Mouse (Mus musculus): Measurements from ENCODE around the gene Syvn1. TPM values are rescaled to one million over a fixed set of nuclear protein-coding genes. Genes with fewer than 3 reads are reported as not detected.

The Syvn1 gene
- total RNA-seq, 2 experiments from 2014 or later, result 57.5 to 61.2 TPM

Small RNA genes within 50 kb of the gene (microRNA-seq; reads per million reads assigned to microRNA genes)
- 1.2 reads per million for gene Mir6988

Other genes starting within 250 kb of the Syvn1 start
- 10 to 100 TPM; 35.5 to 52.6 TPM for gene Frmd8, start 171.3 kb upstream of the Syvn1 start, total RNA-seq (2021)
- 10 to 100 TPM in 1 of 2 experiments, 1 to 10 TPM in 1; 9.4 to 33.2 TPM for gene Slc25a45, start 168.8 kb upstream of the Syvn1 start, total RNA-seq (2021)
- gene Tigd3, start 152.4 kb upstream of the Syvn1 start, total RNA-seq (2021), result 1 to 10 TPM in 1 of 2 experiments, under 1 TPM in 1; 0.92 to 1.4 TPM
- gene Dpf2, start 133.6 kb upstream of the Syvn1 start, total RNA-seq (2021), result 100 to 1,000 TPM in 1 of 2 experiments, 10 to 100 TPM in 1; 89.6 to 120 TPM
- gene Cdc42ep2, start 121.8 kb upstream of the Syvn1 start, total RNA-seq (2021), result 1 to 10 TPM; 6.0 to 6.2 TPM
- 10 to 100 TPM; 22.9 to 23.7 TPM for gene Pola2, start 82.4 kb upstream of the Syvn1 start, total RNA-seq (2021)
- gene Slc22a20, start 60.4 kb upstream of the Syvn1 start, total RNA-seq (2021), result not detected
- 10 to 100 TPM; 27.9 to 35.6 TPM for gene Capn1, start 30.7 kb upstream of the Syvn1 start, total RNA-seq (2021)
- 10 to 100 TPM; 58.2 to 58.6 TPM for gene Mrpl49, start 11.2 kb downstream of the Syvn1 start, total RNA-seq (2021)
- 1,000 to 10,000 TPM; 1,081 to 1,082 TPM for gene Fau, start 11.3 kb downstream of the Syvn1 start, total RNA-seq (2021)
- gene Znhit2, start 14.6 kb downstream of the Syvn1 start, total RNA-seq (2021), result 10 to 100 TPM; 29.7 to 34.8 TPM
- 10 to 100 TPM; 22.9 to 42.0 TPM for gene Tm7sf2, start 21.8 kb downstream of the Syvn1 start, total RNA-seq (2021)
- 10 to 100 TPM; 51.9 to 59.8 TPM for gene Vps51, start 30.7 kb downstream of the Syvn1 start, total RNA-seq (2021)
- gene Tmem262, start 33.5 kb downstream of the Syvn1 start, total RNA-seq (2021), result not detected
- under 1 TPM in 1 of 2 experiments, not detected in 1; 0.83 TPM for gene Gm28374, start 35.7 kb downstream of the Syvn1 start, total RNA-seq (2021)
- gene Zfpl1, start 38.4 kb downstream of the Syvn1 start, total RNA-seq (2021), result 10 to 100 TPM; 34.2 to 37.4 TPM
- 1 to 10 TPM; 1.8 to 2.2 TPM for gene Cdca5, start 38.4 kb downstream of the Syvn1 start, total RNA-seq (2021)
- gene AC131692.1, start 47.8 kb downstream of the Syvn1 start, total RNA-seq (2021), result not detected
- gene Naaladl1, start 59.2 kb downstream of the Syvn1 start, total RNA-seq (2021), result under 1 TPM in 1 of 2 experiments, not detected in 1; 0.10 TPM
- 10 to 100 TPM; 15.4 to 17.7 TPM for gene Sac3d1, start 72.1 kb downstream of the Syvn1 start, total RNA-seq (2021)
- gene Snx15, start 81.7 kb downstream of the Syvn1 start, total RNA-seq (2021), result 10 to 100 TPM; 29.0 to 29.2 TPM
- gene Batf2, start 94.4 kb downstream of the Syvn1 start, total RNA-seq (2021), result 1 to 10 TPM; 1.2 to 2.0 TPM
- 10 to 100 TPM; 80.5 to 81.7 TPM for gene Arl2, start 95.0 kb downstream of the Syvn1 start, total RNA-seq (2021)
- 1 to 10 TPM; 1.7 TPM for gene Majin, start 137.8 kb downstream of the Syvn1 start, total RNA-seq (2021)
- gene Gpha2, start 179.8 kb downstream of the Syvn1 start, total RNA-seq (2021), result 10 to 100 TPM; 25.5 to 27.9 TPM
- gene Ppp2r5b, start 189.3 kb downstream of the Syvn1 start, total RNA-seq (2021), result 100 to 1,000 TPM in 1 of 2 experiments, 10 to 100 TPM in 1; 83.5 to 129 TPM
- 10 to 100 TPM; 30.7 to 33.3 TPM for gene Atg2a, start 195.1 kb downstream of the Syvn1 start, total RNA-seq (2021)
- 100 to 1,000 TPM; 119 to 188 TPM for gene Ehd1, start 230.1 kb downstream of the Syvn1 start, total RNA-seq (2021)

Data from adrenal gland, postnatal 36 days (tissue).